Mouse (Mus musculus) frontal cortex, postnatal 36 days (tissue): ENCODE data around the gene Zfp182.

Experiments
- DNase-seq, 2 experiments: peaks; one replicate each; pipeline ENCODE4 v3.0.0; 2022; ENCODE audit warnings: low spot score in 2 of 2

Gene Zfp182

GRCm38 (mm10) chrX:21061866-21062543 is at the start of gene Zfp182:
TSS of gene Zfp182 (minus strand) at chrX:21062316.
- DNase-seq = peak; percentile 74 to 82

- DNase-seq = no peak
Observed at GRCm38 (mm10) chrX:21089867-21090239, 27.7 kb upstream of the Zfp182 start.

GRCm38 (mm10) chrX:21088983-21089866 is 27.1 kb upstream of the Zfp182 start, which contains the start of gene Zfp300:
TSS of gene Zfp300 (minus strand) at chrX:21089527.
- DNase-seq = peak; percentile 58 to 72

- DNase-seq = peak in 1 of 2 experiments; percentile 0
Observed at GRCm38 (mm10) chrX:21088645-21088982, 26.5 kb upstream of the Zfp182 start.

GRCm38 (mm10) chrX:21068106-21068505 is 6.0 kb upstream of the Zfp182 start, which contains the start of gene Spaca5:
TSS of gene Spaca5 (plus strand) at chrX:21068406.
- DNase-seq = no peak

GRCm38 (mm10) chrX:21062544-21062890 is 401 bp upstream of the Zfp182 start:
- DNase-seq = no peak

GRCm38 (mm10) chrX:21061460-21061859 is 656 bp downstream of the Zfp182 start:
- DNase-seq = no peak

GRCm38 (mm10) chrX:20980901-20981300 is 81.2 kb downstream of the Zfp182 start:
- no peak for DNase-seq
